Mouse (Mus musculus): ENCODE results near the gene Srp14. TPM values are rescaled to one million over a fixed set of nuclear protein-coding genes. Genes with fewer than 3 reads are reported as not detected.

Gene Srp14
- polyA plus RNA-seq, 1 experiment = 70.5 TPM

DNA sequence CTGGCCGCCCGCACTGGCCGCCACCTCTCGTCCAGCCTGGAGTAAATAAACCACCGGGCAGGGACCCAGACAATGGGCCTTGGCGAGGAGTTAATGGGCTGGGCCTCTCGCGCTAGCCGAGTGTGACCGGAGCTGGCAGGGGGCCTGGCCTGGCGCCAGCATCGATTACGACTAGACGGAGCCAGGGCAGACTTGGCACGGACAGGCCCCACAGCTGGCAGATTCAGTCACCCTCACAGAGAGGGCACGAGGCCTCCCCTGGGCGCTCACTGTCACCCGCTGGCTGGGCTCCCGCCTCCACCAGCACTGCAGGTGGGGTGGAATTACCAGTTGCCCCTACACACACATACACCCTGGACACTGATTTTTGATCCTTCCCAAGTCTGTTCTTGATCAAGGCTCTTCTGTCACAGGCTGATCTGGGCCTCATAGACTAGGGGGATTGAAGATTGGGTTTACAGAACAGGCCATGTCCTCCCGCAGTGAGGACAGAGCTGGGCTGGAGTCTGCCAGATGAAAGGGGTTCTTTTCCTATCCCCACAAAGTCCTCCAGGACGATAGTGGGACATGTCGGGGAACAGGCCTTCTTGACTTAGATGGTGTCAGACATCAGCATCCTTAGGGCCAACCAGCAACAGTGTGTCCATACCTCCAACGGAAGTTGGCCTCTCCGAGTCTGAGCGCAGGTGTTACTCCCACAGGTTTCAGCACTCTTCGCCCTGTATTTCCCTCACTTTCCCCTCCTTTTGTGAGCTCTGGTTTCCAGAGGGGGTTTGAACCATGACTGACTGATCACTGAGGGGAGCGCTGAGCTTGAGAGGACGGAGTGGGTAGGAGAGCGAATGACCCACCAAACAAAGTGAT, 31.2 kb upstream of the Srp14 start:
- no peak overlapping the region for H3K4me3 ChIP-seq (replicated peaks; ENCODE audit: extremely low read depth, low read depth, low read length)
- DNase-seq = peak; percentile 89
- H3K4me1 ChIP-seq (ENCODE audit: control insufficient read depth, insufficient read depth, low read length) = peaks cover 15% of the 10 kb centered on the region
- WGBS = 42% methylated on average over 29 of the region's 29 CpGs
- TF ChIP-seq CTCF (IDR thresholded peaks at IDR 0.05; ENCODE audit: insufficient read depth, low read length) (no peak), POLR2A (IDR thresholded peaks at IDR 0.05; ENCODE audit: borderline replicate concordance, extremely low read depth, low read depth, low read length) (no peak)

DNA sequence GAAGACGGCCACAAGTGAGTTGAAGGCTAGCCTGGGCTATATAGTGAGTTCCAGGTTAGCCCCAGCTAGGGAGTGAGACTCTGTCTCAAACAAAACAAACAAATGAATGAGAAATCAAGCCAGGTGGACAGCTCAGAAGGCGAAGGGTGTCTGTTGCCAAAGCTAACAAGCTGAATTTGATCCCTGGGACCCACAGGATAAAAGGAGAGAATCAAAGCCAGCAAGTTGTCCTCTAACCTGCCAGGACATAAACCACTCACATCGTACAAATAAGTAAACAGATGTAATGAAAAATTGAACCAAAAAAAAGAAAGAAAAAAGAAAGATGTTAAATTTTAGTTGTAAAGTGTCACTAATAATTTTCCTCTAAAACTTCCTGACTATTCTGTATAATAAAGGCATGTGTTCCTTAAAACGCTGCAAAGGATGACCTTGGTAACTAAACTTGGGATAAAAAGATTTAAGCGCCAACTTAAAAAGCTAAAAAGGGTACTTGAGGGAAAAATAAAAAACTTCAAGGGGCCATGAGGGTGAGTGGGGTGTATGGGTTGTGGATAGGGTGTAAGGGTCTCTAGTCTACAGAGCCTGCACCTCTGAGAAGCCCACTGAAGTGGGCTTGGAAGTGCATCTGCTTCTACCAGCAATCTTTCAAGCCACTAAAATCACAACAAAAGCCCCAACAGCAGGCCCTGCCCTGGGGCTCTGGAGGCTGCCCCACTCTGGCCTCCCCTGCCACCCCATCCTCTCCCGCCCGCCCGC, 30.4 kb upstream of the Srp14 start:
- no peak for DNase-seq
- Histone ChIP-seq H3K4me1 (ENCODE audit: control insufficient read depth, insufficient read depth, low read length) (peaks cover 15% of the 10 kb centered on the region), H3K4me3 (replicated peaks; ENCODE audit: extremely low read depth, low read depth, low read length) (no peak overlapping the region)
- TF ChIP-seq CTCF (IDR thresholded peaks at IDR 0.05; ENCODE audit: insufficient read depth, low read length) (no peak), POLR2A (IDR thresholded peaks at IDR 0.05; ENCODE audit: borderline replicate concordance, extremely low read depth, low read depth, low read length) (no peak)
- WGBS = 51% methylated on average over 8 of the region's 8 CpGs

DNA sequence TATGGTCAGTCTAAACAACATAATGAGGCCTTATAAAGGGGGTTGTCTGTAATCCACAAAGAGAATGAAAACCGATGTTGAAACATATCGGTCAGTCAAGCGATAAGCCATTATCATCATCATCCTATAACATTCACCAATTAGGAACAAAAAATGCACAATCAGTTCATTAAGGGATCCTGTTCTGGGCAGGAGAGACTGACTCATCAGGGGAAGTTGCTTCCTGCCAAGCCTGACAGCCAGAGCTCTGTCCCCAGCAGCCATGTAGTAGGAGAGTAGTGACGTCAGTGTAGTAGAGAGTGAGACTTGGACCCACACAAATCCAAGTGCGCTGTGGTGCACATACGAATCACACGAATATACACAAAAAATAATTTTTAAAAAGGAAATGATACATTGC, 27.6 kb upstream of the Srp14 start:
- Histone ChIP-seq H3K4me3 (replicated peaks; ENCODE audit: extremely low read depth, low read depth, low read length) (no peak overlapping the region), H3K4me1 (ENCODE audit: control insufficient read depth, insufficient read depth, low read length) (peaks cover 10% of the 10 kb centered on the region)
- TF ChIP-seq POLR2A (IDR thresholded peaks at IDR 0.05; ENCODE audit: borderline replicate concordance, extremely low read depth, low read depth, low read length) (no peak), CTCF (IDR thresholded peaks at IDR 0.05; ENCODE audit: insufficient read depth, low read length) (no peak)
- WGBS = 73% methylated on average over 7 of the region's 7 CpGs
- DNase-seq = no peak

DNA sequence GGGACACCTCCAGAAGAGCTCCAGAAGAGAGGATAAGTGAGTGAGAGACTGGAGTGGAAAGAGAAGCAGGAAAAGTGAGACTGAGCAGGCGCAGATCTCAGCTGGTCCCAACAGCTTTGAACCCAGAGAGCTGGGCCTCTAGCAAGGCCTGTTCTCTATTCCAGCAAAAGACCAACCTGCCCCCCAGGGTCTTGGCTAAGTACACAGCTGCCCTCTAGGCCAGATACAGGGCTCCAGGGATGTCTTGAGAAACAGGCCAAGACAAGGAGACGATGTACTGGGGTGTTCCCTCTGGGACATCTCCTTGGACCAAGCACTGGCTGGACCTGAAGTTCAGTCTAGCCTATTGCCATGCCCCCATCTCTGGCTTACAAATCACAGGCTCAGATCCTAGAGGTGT, 20.7 kb upstream of the Srp14 start:
- WGBS = 82% methylated on average over 2 of the region's 2 CpGs
- H3K4me1 ChIP-seq (ENCODE audit: control insufficient read depth, insufficient read depth, low read length) = peaks cover 4% of the 10 kb centered on the region
- TF ChIP-seq POLR2A (IDR thresholded peaks at IDR 0.05; ENCODE audit: borderline replicate concordance, extremely low read depth, low read depth, low read length) = no peak
- no peak for TF ChIP-seq CTCF (IDR thresholded peaks at IDR 0.05; ENCODE audit: insufficient read depth, low read length)
- DNase-seq = no peak
- H3K4me3 ChIP-seq (replicated peaks; ENCODE audit: extremely low read depth, low read depth, low read length) = no peak overlapping the region

DNA sequence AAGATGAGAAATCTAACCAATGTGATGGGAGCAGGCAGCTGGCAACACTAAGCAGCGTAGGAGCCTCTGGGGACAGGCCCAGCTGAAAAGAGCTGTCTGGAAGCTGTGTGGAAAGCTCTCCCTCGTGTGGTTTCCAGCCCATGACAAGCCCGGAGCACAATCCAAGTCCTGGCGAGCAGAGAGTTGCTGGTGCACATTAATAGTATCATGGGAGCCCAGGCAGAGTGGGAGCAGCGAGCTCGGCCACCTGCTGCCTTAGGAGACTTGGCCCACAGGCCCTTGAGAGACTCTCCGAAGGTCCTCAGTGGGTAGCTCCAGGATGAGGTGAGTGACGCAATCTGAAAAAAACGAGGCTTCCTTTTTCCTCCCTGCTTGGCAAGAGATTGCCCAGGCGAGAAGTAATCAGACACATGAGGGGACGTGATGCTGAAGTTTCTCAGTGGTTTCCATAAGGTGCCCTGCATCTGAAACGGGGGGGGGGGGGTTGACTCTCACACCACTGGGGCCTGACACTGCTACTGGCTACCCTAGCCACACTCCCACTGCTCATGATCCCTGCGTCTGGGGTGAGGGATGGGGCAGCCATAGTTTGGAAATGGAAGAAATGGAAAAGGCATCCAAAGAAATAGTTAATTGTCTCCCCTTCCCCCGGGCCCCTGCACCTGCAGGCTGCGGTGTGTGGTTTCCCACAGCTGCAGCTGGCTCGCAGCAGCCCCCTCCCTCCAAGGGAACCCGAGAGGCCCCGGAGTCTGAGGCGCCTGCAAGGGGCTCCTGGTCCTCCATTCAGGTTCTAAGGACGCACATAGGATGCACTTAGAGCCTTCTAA, 19.8 kb upstream of the Srp14 start:
- no peak overlapping the region for H3K4me3 ChIP-seq (replicated peaks; ENCODE audit: extremely low read depth, low read depth, low read length)
- 42% methylated on average over 20 of the region's 20 CpGs for WGBS
- peaks cover 4% of the 10 kb centered on the region for H3K4me1 ChIP-seq (ENCODE audit: control insufficient read depth, insufficient read depth, low read length)
- TF ChIP-seq CTCF (IDR thresholded peaks at IDR 0.05; ENCODE audit: insufficient read depth, low read length) = no peak
- no peak for DNase-seq

DNA sequence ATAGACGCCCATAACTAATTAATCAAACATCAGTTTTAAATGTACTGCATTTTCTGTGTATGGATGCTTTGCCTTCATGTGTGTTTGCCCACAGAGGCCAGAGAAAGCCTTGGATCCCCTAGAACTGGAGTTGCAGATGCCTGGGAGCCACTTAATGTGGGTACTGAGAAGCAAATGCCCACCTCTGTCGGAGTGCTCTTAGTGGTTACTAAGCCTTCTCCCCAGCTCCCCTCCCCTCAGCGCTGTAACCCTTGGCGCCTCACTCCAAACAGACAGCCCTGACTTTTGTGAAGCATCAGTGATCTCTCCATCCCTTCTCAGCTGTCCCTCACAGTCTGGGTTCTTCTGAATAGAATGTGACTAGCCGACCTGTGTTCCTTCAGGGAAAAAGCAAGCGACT, 19.0 kb upstream of the Srp14 start:
- WGBS = 90% methylated on average over 6 of the region's 6 CpGs
- no peak for DNase-seq
- H3K4me1 ChIP-seq (ENCODE audit: control insufficient read depth, insufficient read depth, low read length) = peaks cover 4% of the 10 kb centered on the region
- H3K4me3 ChIP-seq (replicated peaks; ENCODE audit: extremely low read depth, low read depth, low read length) = no peak overlapping the region
- TF ChIP-seq CTCF (IDR thresholded peaks at IDR 0.05; ENCODE audit: insufficient read depth, low read length) (no peak), POLR2A (IDR thresholded peaks at IDR 0.05; ENCODE audit: borderline replicate concordance, extremely low read depth, low read depth, low read length) (no peak)

DNA sequence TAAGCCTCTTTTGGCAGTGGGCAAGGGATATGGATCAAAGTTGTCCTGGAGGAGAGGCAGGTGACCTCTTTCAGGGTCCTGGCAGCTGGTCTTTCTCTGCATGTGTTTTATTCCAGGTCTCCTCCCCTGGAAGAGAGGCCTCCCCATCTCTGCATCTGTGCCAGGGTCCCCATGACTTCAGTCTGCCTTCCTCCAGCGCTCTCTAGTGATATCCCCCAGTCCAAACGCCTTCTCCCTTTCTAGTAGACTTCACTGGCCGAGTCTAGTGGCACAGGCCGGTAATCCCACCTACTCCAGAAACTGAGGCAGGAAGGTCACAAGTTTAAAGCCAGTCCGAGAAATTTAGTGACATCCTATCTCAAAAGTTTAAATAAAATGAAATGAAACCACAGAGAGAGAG, 18.4 kb upstream of the Srp14 start:
- no peak for TF ChIP-seq CTCF (IDR thresholded peaks at IDR 0.05; ENCODE audit: insufficient read depth, low read length)
- no peak for TF ChIP-seq POLR2A (IDR thresholded peaks at IDR 0.05; ENCODE audit: borderline replicate concordance, extremely low read depth, low read depth, low read length)
- Histone ChIP-seq H3K4me3 (replicated peaks; ENCODE audit: extremely low read depth, low read depth, low read length) (no peak overlapping the region), H3K4me1 (ENCODE audit: control insufficient read depth, insufficient read depth, low read length) (peaks cover 4% of the 10 kb centered on the region)
- 91% methylated on average over 5 of the region's 5 CpGs for WGBS
- DNase-seq = no peak

DNA sequence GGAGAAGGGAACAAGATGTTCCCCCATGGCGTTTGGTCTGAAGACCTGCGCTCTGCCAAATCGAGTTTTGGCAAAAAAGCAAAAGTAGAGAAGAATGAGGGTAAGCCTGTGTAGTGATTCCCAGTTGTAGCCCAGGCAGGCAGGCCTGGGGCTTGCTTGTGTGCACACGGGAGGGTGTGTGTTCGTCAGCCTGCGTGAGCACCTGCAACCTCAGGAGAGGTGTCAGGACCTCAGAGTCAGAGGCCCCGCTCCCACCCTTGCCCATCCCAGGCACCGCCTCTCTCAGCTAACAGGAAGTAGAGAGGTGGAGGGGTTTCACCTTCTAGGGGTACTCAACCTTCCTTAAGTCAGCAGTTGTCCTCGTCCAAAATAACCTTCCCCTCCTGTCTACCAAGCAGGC, 15.5 kb upstream of the Srp14 start:
- Histone ChIP-seq H3K4me3 (replicated peaks; ENCODE audit: extremely low read depth, low read depth, low read length) (no peak overlapping the region), H3K4me1 (ENCODE audit: control insufficient read depth, insufficient read depth, low read length) (peaks cover 17% of the 10 kb centered on the region)
- TF ChIP-seq POLR2A (IDR thresholded peaks at IDR 0.05; ENCODE audit: borderline replicate concordance, extremely low read depth, low read depth, low read length) (no peak), CTCF (IDR thresholded peaks at IDR 0.05; ENCODE audit: insufficient read depth, low read length) (no peak)
- no peak for DNase-seq
- 71% methylated on average over 9 of the region's 9 CpGs for WGBS

DNA sequence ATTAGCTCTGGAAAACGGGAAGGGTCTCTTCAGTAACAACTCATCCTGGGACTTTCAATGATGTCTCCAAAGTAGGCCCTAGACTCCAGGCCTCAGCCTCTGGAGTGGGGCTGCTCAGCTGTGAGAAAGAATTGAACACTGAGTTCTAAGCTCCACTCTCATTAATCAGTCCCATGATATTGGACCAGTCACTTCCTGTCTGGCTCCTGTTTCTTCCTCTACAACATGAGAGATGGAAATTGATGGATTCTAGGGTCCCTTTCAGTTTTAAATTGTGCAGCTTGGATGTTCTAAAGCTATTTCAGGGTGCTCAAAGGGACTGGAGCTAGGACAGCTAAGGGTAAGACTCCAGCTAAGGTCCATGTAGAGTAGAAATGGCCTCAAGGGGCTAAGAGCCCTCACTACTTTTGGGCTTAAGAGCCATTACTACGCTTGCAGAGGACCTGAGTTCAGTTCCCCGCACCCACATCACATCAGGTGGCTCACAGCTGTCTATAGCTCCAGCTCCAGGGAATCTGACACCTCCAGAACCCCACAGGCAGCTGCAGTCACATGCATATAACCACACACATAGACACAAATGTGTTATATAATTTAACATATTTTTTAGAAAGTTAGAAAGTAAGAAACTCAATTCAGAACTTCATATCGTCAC, 12.4 kb upstream of the Srp14 start:
- 80% methylated on average over 4 of the region's 4 CpGs for WGBS
- H3K4me3 ChIP-seq (replicated peaks; ENCODE audit: extremely low read depth, low read depth, low read length) = no peak overlapping the region
- peaks cover 24% of the 10 kb centered on the region for H3K4me1 ChIP-seq (ENCODE audit: control insufficient read depth, insufficient read depth, low read length)
- TF ChIP-seq POLR2A (IDR thresholded peaks at IDR 0.05; ENCODE audit: borderline replicate concordance, extremely low read depth, low read depth, low read length) (no peak), CTCF (IDR thresholded peaks at IDR 0.05; ENCODE audit: insufficient read depth, low read length) (no peak)
- no peak for DNase-seq
